20 mouse cellular contexts compared by ENCODE assay signal in genomic region chr5:24593230-24593629, GRCm38 (mm10). TPM values are rescaled to one million over a fixed set of nuclear protein-coding genes. Genes with fewer than 3 reads are reported as not detected.
"Had no signal": no experiment of that assay in that cellular context is flagged by ENCODE, and none has a peak within 500 bp of the region (broad histone marks: within the 10 kb centered on the region; RNA-seq: fewer than 3 reads in every experiment).

No protein-coding gene starts in this region.

- H3K9me3 ChIP-seq: megakaryocyte, embryonic 14.5 days; midbrain, embryonic 12.5 days; neural tube, embryonic 12.5 days; stomach, embryonic 15.5 days had no signal

- H3K4me3 ChIP-seq: megakaryocyte, embryonic 14.5 days; midbrain, embryonic 12.5 days; neural tube, embryonic 12.5 days; stomach, embryonic 15.5 days had no signal

- H3K27me3 ChIP-seq: neural tube, embryonic 12.5 days; stomach, embryonic 15.5 days had no signal

- H3K27ac ChIP-seq: macrophage; midbrain, embryonic 12.5 days; neural tube, embryonic 12.5 days; stomach, embryonic 15.5 days; stomach, postnatal 0 days had no signal

- H3K9ac ChIP-seq: lung, embryonic 14.5 days; neural tube, embryonic 12.5 days; stomach, embryonic 15.5 days had no signal

- H3K4me2 ChIP-seq: lung, embryonic 14.5 days; midbrain, embryonic 12.5 days; neural tube, embryonic 12.5 days; stomach, embryonic 15.5 days had no signal

- DNase-seq: lung, adult 18-20 months; lung, embryonic 14.5 days; lung, postnatal 10 days; midbrain, embryonic 14.5 days; right cerebral cortex, postnatal 14 days; thymus, adult 2 months; thymus, postnatal 25 days had no signal

RNA-seq across cellular contexts. Expression of gene 4931409K22Rik, which starts 36.6 kb away (rescaled TPM):
- total RNA-seq: megakaryocyte progenitor cell, adult 5-6 weeks; monocyte, adult 5-6 weeks; neutrophil, adult 5-6 weeks had no signal
- polyA plus RNA-seq: lung, embryonic 14.5 days; lung, embryonic 16.5 days; macrophage; midbrain, embryonic 14.5 days; spleen, adult 2 months; stomach, postnatal 0 days; thymus, adult 2 months; urinary bladder, adult 2 months had no signal

RNA-seq across cellular contexts. Expression of gene Asb10, which starts 52.5 kb away (rescaled TPM):
- total RNA-seq: megakaryocyte progenitor cell, adult 5-6 weeks; monocyte, adult 5-6 weeks; neutrophil, adult 5-6 weeks had no signal
- polyA plus RNA-seq: midbrain, embryonic 16.5 days had no signal
